Mouse (Mus musculus) telencephalon, adult 2 months (tissue): Measurements from ENCODE around the gene Lsm7.
"Not testable (repeated sequence)": the region's sequence is repeated elsewhere in the genome, so short reads cannot be mapped to it uniquely, and the experiment has no call there.

Source experiments
- DNase-seq: peaks from one replicate; pipeline ENCODE4 v3.0.0-alpha.2; 2011; ENCODE audit warnings: low read depth, low spot score

Lsm7 gene

DNA sequence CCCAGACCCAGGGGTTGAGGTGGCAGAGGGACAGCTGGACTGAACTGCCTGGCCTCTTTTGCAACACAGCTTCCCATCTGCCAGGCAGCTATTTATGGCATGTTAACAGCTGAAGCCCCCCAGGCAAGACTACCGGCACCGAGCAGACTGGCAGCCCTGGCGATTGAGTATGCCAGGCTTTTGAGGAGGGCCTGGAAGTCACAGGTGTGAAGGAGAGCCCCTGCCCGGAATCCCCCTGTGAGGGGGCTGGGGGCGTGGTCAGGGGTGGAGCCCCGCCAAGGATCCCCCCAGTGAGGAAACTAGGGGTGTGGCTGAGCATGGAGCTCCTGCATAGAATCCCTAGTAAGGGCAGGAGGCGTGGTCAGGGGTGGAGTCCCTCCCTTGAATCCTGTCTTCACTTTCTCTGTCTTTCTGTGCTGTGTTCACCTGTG is 18.0 kb downstream of the Lsm7 start:
- DNase-seq = no peak

DNA sequence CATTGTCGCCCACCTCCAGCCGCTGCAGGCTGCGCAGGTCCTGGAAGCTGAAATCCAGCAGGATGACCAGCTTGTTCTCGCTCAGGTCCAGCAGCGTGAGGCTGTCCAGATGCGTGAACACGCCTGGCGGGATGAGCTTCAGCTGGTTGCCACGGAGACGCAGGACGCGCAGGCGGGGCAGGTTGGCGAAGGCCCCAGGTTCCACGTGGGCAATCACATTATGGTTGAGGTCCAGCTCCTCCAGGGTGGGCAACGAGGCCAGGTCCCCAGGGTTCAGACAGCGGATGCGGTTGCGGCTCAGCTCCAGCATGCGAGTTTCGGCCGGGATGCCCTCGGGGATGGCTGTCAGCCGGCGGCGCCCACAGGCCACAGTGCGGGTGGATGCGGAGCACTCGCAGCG is 19.4 kb downstream of the Lsm7 start:
- DNase-seq = no peak

DNA sequence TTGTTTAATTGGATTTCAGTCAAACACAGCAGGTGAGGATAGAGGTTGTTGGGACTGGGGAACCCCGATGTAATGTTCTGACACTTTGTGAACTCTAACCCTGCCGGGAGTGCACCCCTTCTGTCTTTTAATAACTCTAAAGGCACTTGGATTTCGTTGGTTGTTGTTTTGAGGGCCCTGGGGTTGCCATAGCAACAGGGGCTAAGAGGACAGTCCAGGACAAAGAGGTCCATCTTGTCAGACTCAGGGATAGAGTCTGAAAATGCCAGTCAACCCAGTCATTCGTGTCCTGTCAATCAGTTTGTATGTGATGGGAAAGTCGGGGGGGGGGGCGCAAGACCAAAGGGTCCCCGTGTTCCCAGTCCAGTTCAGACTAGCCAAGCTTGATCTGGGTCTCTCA is 22.2 kb downstream of the Lsm7 start:
- DNase-seq = no peak

DNA sequence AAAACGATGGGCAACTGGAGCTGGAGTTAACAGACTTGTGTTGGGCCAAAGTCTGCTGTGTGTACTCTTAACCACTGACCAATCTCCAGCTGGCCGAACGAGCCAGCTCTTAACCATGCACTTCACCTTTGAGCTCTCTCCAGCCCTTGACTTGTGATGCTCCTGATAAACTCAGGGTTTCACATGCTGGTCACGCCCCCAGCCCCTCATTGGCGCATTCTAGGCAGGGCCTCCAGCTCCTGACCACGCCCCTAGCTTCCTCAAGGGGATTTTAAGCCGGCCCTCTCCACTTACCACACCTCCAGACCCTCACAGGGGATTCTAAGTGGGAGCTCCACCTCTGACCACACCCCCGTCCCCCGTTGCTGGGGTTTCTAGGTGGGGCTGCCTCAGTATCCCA is 23.9 kb downstream of the Lsm7 start:
- no peak for DNase-seq

DNA sequence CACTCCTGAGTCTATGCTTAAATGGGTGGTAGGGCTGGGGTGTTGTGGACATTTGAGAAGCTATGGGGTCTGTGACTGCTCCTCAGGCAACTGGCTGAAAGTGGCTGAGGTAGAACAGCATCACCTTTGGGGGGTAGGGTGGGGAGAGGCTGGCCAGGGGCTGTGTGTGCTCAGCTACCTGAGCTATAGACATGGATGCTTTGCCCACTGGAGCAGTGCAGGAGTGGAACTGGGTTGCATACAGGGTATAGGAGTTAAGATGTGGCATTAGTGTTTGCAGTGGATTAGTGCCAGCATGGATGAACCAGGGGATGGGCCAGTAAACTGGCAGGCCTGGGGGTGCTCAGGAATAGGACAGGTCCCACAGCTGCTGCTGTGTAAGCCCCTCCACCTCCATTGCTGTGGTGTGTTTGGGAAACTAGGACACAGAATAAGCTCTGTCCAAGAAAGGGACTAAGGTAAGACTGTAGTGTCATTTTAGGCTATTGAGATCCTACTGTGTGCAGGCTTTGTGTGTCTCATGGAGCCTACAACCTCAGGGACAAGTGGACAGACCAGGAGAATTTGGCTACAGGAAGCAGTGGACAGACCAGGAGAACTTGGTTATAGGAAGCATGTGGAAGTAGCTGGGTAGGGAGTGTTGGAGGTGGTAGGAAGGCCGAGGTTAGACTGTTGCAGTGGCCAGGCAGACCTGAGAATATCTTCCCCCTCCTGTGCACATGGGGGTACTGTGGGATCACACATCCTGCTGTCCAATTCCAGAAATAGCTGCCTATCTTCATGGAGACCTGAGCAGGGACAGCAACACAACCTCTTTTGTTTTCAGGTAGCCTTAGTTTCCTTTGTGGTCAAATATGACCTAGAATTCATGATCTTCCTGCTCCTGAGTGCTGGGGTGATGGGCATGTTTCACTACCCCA is 25.4 kb downstream of the Lsm7 start:
- no peak for DNase-seq

DNA sequence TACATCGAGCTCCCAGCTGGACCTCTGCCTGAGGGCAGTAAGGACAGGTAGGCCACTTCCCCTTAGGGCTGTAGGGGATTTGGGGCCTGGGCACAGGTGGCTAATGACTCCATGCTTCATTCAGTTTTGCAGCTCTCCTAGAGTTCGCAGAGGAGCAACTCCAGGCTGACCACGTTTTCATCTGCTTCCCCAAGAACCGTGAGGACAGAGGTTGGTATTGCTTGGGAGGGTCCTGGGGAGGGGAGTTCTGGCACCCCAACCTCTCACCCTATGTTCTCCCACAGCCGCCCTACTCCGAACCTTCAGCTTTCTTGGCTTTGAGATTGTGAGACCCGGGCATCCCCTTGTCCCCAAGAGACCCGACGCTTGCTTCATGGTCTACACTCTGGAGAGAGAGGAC is 26.4 kb downstream of the Lsm7 start:
- not testable (repeated sequence) for DNase-seq

DNA sequence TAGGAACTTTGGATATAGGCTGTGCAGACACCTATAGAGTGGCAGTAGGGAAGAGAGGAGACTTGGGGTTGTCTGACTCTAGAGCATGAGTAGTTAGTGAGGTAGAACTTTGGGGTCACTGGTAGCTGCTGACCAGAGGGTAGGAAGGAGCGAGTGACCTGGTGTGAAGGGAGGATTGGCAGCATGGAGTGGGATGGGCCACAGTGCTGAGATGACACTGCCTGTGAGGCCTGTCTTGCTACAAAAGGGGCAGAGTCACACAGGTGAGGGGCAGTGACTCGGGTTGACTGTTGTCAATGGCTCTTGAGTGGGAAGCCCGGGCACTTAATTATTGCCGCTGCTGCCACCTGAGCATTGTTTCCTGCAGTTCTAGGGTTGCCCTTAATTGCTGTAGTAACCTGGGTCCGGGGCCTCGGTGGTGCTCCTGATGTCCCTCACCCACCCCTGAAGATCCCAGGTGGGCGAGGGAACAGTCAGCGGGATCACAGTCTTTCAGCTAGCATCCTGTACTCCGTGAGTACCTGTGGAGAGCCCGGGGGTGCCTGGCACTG is 27.1 kb downstream of the Lsm7 start:
- no peak for DNase-seq

DNA sequence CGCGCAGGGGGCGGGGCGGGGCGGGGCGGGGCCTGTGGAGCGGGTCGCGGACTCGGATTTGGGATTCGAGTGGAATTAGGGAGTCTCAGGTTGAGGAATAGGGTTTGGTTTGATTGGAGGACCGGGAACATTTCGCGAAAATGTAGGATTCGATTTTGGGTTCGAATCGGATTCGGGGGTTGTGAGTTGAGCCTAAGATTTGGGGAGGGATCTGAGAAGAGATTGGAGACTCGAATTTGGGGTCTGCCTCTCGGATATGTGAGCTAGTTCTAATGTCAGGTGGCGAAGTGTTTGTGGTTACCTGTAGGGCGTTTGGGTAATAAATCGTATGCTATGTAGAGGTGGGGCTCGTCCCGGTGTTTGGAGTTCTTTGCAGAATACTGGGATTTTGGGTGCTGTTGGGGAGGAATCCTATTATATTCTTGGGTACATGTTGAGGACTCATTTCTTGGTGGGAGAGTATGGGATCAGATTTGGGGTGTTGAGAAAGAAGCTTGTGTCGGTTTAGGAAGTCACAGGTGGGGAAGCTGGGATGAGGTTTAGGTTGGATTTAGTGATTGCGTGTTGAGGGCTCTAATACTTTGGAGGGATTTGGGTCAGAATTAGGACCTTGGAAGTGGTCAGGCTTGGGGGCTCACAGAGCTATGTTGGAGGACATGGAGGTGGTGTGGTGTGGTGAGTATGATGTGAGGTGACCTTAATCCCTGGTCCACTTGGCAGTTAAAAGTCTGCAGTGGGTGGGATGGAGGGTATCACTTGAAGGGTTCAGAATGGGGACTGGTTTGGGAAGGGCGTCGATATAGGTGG is 27.7 kb downstream of the Lsm7 start:
- no peak for DNase-seq

DNA sequence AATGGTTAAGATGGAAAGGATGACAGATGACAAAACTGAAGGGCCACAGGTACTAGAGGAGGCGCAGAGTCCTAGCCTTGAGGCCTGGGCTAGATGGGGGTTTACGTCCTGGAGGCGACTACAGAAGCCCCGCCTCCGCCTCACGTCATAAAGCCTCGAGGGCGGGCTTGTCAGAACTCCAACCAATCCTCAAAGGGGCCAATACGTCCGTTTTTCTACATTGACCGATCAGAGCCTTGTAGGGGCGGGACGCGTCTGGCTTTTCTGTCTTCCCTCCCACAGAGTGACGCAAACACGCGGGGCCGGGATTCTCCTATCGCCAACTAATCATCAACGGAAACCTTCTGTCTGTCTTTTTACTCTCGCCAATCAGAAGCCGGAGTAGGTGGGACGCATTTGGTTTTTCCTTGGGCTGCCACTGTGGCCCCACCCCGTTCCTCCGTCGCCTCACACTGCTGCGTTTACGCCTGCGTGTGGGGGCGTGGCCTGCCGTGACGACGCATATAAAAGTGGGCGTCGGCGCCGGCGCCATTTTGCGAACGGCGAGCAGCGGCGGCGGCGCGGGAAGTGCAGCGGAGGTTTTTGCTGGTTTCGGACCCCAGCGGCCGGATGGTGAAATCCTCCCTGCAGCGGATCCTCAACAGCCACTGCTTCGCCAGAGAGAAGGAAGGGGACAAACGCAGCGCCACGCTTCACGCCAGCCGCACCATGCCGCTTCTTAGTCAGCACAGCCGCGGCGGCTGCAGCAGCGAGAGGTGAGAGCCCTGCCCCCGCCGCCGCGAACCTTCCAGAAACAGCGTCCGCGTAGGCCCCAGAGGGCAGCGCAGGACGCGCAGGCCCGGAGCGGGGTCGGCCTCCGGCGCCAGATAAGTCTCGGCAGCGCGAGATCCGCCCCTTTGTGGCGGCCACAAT is 28.6 kb downstream of the Lsm7 start, which contains the start of gene Oaz1:
TSS of gene Oaz1 (plus strand) at position 506 of the 912 bp plus-strand sequence.
- peak; percentile 100 for DNase-seq

DNA sequence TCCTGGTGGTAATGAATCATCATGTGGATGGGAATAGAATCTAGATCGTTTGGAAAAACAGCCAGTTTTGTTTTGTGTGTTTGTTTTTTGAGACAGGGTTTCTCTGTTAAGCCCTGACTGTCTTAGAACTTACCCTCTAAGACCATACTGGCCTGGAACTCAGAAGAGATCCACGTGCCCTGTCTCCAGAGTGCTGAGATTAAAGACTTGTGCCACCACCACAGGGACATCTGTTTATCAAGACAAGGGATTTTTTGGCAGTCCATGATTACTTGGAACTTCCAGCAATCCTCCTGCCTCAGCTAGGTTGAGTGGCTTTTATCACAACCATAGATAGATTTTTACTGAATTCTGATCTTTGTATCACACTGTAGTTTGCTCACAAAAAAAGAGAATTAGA is 30.2 kb downstream of the Lsm7 start:
- DNase-seq = no peak

DNA sequence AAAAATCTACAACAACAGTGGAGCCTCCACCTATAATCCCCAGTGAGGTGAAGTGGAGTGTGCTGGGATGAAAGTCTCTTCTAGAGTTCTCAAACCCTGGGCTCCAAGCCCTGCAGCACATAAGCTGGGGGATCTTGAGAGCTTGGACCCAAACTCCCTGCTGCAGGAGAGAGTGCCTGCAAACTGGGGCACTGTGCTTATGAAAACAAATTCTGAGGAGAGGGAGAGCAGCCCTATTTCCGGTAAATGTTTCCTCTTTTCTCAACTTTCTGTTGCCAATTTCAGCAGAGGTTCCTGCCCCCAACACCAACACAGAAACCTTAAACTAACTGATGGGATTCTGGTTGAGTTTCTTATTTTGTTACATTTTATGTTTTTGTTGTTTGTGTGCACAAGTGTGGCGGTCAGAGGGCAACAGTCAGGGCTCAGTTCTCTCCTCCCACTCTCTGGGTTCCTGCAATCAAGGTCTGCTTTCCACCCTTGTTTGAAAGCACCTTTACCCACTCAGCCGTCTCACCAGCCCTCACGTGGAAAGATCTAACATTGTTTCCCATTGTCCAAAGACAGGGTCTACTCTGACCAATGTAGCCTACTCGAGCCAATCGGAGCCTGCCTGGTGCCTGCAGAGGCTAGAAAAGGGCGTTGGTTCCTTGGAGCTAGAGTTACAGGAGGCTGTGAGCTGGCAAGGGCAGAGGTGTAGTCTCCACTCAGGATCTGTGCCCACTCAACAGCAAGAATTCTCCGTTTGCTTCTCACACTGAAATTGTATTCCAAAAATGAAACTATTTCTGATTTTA is 31.0 kb downstream of the Lsm7 start:
- DNase-seq = no peak

DNA sequence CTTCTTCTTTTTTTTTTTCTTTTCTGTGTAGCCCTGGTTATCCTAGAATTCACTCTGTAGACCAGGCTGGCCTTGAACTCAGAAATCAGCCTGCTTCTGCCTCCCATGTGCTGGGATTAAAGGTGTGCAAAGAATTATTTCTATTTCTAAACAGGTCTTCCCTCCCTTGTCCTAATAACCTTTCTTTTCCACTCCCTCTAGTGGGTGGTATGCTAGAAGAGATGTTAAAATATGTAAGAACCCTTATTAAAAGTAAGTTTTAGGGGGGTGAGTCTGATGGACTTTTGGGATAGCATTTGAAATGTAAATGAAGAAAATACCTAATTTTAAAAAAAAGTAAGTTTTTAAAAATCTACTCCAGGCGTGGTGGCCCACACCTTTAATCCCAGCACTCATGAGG is 31.7 kb downstream of the Lsm7 start:
- no peak for DNase-seq

DNA sequence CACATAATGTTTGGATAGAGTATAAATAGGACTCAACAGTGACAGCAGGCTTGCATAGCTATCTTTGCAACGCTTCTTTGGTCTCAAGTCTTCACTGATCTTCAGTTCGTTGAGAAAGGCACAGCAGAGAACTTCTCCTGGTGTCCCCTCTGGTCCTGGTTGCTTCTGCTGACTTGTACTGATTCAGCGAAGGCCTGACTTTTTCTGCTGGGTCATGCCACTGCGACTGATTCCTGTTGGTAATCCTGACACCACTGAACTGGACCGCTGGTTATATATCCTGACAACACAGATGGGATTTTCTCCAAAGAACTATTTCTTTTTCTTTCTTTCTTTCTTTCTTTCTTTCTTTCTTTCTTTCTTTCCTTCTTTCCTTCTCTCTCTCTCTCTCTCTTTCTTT is 32.5 kb downstream of the Lsm7 start:
- DNase-seq = no peak

DNA sequence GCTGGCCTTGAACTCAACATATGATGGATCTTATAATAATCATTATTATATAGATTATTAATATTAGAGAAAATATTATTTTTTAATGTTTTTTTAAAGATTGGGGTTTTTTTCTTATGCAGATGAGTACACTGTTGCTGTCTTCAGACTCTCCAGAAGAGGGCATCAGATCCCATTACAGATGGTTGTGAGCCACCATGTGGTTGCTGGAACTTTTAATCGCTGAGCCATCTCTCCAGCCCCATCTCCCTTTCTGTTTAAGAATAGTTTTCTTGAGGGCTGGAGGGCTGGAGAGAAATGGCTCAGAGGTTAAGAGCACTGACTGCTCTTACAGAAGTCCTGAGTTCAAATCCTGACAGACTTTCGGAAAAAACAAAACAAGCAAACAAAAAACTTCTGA is 33.0 kb downstream of the Lsm7 start:
- no peak for DNase-seq

DNA sequence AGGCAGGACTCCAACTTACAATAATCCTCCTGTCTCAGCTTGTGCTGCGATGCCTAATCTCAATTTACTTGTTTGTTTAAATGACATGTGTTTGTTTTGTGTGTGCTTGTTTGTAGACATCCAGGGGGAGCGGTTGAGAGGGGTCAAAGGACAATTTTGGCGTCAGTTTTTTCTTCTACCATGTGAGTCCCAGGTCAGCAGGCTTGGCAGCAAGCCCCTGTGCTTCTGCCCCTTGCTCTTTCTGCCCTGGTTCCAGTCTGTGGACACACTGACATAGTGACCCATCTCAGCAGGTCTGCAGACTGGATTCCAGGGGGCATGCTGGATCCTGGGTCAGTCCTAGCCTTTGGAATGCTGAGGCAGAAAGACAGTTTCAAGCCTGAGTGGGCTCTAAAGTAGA is 35.6 kb downstream of the Lsm7 start:
- no peak for DNase-seq

DNA sequence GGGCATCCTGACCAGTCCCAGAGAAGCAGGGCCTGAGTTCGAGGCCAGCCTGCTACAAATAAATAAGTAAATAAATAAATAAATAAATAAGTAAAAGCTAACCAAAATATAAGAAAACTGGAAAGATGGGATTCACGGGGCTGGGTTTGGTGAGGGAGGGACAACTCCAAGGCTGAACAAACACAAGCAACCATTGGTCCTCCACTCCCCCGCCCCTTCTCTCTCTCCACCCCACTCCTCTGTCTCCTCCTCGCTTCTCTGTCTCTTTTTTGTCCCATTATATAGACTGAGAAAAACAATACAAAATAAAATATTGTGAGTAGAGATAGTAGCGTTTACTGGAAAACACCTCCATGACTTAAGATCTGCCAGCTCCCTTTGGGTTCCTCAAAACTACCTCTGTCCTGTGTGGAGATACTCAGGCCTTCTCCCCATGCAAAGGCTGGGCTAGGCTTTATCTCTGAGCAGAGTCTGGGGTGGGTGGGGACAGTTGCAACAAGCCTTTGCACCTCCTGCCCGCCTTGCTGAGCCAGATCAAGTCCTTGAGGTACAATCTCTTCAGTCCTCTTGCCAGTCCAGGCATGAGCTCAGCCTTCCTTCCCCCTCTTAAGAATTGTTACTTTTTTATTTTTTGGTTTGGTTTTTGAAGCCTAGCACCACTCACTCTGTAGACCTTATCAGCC is 36.3 kb downstream of the Lsm7 start:
- no peak for DNase-seq

DNA sequence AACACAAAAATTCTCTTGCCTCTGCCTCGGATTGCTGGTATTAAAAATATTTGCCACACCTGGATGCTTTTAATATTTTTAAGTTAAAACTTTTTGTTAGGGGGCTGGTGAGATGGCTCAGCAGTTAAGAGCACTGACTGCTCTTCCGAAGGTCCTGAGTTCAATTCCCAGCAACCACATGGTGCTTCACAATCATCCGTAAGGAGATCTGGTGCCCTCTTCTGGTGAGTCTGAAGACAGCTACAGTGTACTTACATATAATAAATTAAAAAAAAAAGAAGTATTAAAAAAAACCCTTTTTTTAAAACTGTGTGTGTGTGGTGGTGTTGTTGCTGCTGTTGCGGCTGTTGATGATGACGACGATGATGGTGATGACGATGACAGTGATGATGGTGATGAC is 37.1 kb downstream of the Lsm7 start:
- DNase-seq = not testable (repeated sequence)

DNA sequence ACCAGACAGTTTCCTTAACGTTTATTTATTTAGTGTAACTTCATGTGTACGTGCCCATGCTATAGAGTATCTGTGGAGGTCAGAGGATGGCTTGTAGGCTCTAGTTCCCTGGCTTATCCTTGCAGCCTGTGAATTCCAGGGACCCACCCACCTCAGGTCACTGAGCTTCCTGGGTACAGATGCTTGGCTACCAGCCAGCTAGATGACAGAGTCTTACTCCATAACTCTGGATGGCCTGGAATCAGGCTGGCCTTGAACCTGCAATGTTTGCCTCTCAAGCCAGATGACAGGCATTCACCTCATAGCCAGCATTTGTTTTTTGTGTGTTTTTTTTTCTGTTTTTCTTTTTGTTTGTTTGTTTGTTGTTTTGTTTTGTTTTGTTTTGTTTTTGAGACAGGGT is 37.8 kb downstream of the Lsm7 start:
- no peak for DNase-seq

DNA sequence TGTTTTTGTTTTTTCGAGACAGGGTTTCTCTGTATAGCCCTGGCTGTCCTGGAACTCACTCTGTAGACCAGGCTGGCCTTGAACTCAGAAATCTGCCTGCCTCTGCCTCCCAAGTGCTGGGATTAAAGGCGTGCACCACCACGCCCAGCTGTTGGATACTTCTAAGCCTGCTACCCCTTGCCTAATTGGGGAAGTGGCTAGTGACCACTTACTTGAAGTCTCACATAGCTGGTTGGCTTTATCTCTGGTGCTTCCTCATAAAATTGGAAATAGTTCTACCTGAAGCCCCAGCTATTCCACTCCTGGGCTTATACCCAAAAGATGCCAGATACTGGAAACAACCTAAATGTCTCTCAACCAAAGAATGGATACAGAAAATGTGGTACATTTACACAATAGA is 38.7 kb downstream of the Lsm7 start:
- not testable (repeated sequence) for DNase-seq

DNA sequence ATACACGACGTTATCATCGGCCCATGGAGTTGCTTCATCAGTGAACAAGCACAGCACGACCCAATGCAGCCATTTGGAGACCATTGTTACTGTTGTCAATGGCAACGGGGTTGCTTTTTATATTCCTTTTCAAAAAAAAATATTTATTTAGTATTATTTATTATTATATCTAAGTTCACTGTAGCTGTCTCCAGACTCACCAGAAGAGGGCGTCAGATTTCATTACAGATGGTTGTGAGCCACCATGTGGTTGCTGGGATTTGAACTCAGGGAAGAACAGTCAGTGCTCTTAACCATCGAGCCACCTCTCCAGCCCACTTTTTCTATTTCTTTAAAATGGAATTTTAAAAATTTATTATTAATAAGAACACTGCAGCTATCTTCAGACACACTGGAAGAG is 40.2 kb downstream of the Lsm7 start:
- no peak for DNase-seq
